Mouse (Mus musculus): ENCODE results near the gene Rhod.

DNA sequence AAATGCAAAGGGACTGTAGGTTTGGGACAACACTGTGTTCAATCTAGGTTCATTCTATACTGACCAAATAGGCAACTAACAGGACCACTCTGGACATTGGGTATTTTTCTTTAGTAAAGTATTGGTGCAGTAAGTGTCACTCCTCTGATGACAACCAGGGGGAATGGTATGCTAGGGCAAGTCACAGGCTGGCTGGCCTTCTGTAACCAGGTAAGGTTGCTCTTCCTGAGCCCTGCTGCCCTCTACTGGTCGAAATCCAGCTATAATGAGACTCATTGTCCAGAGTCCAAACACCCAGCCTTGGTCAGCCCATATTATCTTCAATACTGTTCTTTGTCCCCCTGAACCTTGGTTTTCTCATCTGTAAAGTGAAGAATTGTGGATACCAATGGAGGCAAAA, 22.0 kb downstream of the Rhod start:
- TF ChIP-seq POLR2A (IDR thresholded peaks at IDR 0.05; ENCODE audit: insufficient read depth, low read depth, low read length), result no peak
- peak; percentile 90 for TF ChIP-seq CTCF (IDR thresholded peaks at IDR 0.05)
- peak; percentile 80 for TF ChIP-seq EP300 (IDR thresholded peaks at IDR 0.05; ENCODE audit: insufficient read depth, low read depth, low read length)
